Mouse (Mus musculus) cortical plate, adult 2 months (tissue): Measurements from ENCODE around the gene Adcy9.

Experiments
- CTCF ChIP-seq: fragments of 200-500 bp; IDR thresholded peaks from 2 replicates; pipeline ENCODE4 v1.5.1; 2011; ENCODE audit warnings: mild to moderate bottlenecking, control low read depth, low read length; ENCODE audit not compliant: insufficient read depth; ENCODE audit errors: extremely low read depth
- POLR2A ChIP-seq: fragments of 200-500 bp; IDR thresholded peaks from 2 replicates; pipeline ENCODE4 v1.6.1; 2011; ENCODE audit warnings: mild to moderate bottlenecking, low read length, control low read depth; ENCODE audit not compliant: insufficient read depth; ENCODE audit errors: extremely low read depth

DNA sequence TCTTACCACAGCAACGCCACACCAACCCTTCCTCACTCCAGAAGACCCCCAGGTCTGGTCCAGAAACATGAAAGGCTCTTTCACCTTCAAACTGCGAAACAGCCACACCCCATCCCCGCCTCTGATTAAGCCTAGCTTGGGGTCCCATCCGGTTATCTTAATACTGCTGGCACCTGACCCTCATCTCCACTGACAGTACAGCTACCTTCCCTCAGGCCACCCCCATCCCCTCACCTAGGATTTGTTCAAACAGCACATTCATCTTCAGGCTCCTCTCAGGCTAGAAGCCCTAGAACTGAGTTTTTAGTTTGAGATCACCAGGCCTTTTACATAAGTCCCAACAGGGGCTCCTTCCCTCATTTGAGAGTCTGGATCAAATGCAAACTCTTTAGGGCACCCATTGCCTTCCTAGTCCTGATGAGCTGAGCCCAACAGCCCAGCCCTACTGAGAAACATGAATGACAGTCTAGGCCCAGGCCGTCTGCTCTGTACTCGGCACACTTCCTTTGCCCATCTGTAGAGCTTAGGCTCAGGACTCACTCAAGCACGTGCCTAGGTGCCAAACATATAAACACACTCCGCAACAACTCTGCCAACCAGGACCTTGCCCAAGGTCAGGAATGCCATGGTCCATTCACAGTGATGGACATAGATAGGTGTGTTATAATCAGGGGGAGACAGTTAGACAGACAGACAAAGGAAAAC is 5.3 kb downstream of the Adcy9 start:
- TF ChIP-seq CTCF (no peak), POLR2A (no peak)
